Mouse (Mus musculus) small intestine, adult 2 months (tissue): Measurements from ENCODE around the gene Ppard. TPM values are rescaled to one million over a fixed set of nuclear protein-coding genes. Genes with fewer than 3 reads are reported as not detected.

Experiments used
- H3K27ac ChIP-seq: fragments of 200-500 bp; 2 replicates; pipeline ENCODE4 v1.5.1; 2012; ENCODE audit warnings: low read depth, low read length, control low read depth, inconsistent platforms; ENCODE audit not compliant: insufficient read depth
- H3K27me3 ChIP-seq: fragments of 200-500 bp; 2 replicates; pipeline ENCODE4 v1.6.1; 2012; ENCODE audit warnings: mild to moderate bottlenecking, moderate library complexity, low read length, inconsistent platforms; ENCODE audit not compliant: control insufficient read depth, insufficient read depth
- H3K36me3 ChIP-seq: fragments of 200-500 bp; 2 replicates; pipeline ENCODE4 v1.6.1; 2012; ENCODE audit warnings: mild to moderate bottlenecking, low read length, control low read depth, inconsistent platforms; ENCODE audit not compliant: control insufficient read depth, insufficient read depth
- H3K4me1 ChIP-seq: fragments of 200-500 bp; 2 replicates; pipeline ENCODE4 v1.6.1; 2012; ENCODE audit warnings: low read length, inconsistent platforms, mixed read lengths; ENCODE audit not compliant: control insufficient read depth, insufficient read depth, insufficient read length
- H3K4me3 ChIP-seq: fragments of 200-500 bp; 2 replicates; pipeline ENCODE4 v1.5.1; 2012; ENCODE audit warnings: low read depth, mild to moderate bottlenecking, control low read depth, inconsistent platforms, low read length, moderate library complexity
- CTCF ChIP-seq: fragments of 200-500 bp; IDR thresholded peaks from 2 replicates; pipeline ENCODE4 v1.5.1; 2012; ENCODE audit warnings: low read depth, mild to moderate bottlenecking, control low read depth, inconsistent platforms, low read length, moderate library complexity, mixed read lengths; ENCODE audit not compliant: insufficient replicate concordance, insufficient read length; ENCODE audit errors: extremely low read depth
- POLR2A ChIP-seq: fragments of 200-500 bp; IDR thresholded peaks from 2 replicates; pipeline ENCODE4 v1.6.1; 2012; ENCODE audit warnings: low read depth, mild to moderate bottlenecking, control low read depth, inconsistent platforms, low read length, moderate library complexity
- WGBS: fragments of 180-500 bp; shearing (Covaris S2); methylation state at CpG from one replicate; pipeline ENCODE4 v1.1.7; 2018; 5-methylcytosine and 5-hydroxymethylcytosine counted together
- polyA plus RNA-seq: library from polyadenylated mRNA; depleted of rRNA; stranded (reverse); fragments of >200 nt; gene quantifications from 2 replicates; pipeline ENCODE4 v1.2.3, GENCODE M21; 2012

The Ppard gene
- polyA plus RNA-seq, 1 experiment, result 203 TPM

- Histone ChIP-seq H3K4me3 (no peak overlapping the region), H3K27me3 (no peaks in the 10 kb centered on the region), H3K4me1 (peaks cover 64% of the 10 kb centered on the region), H3K36me3 (peaks cover 16% of the 10 kb centered on the region), H3K27ac (no peak overlapping the region)
- WGBS, result 44% methylated on average over 10 of the region's 10 CpGs
- no peak for TF ChIP-seq CTCF
Observed at GRCm38 (mm10) chr17:28277721-28278120, 45.2 kb downstream of the Ppard start.

DNA sequence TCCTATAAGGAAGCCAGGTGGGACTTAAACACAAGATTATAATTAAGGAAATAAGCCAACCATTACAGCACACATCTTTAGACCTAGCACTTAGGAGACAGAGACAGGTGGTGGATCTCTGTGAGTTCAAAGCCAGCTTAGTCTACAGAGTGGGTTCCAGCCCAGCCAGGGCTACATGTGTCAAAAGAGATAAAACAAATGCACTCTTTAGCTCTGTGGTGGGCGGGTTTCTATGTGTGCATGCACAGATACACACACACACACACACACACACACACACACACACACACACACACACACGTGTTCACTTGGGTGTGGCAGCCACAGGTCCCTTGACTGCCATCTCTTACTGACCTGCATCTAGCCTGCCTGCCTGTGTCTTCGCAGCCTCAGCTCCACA lies 45.7 kb downstream of the Ppard start:
- TF ChIP-seq POLR2A (no peak), CTCF (no peak)

DNA sequence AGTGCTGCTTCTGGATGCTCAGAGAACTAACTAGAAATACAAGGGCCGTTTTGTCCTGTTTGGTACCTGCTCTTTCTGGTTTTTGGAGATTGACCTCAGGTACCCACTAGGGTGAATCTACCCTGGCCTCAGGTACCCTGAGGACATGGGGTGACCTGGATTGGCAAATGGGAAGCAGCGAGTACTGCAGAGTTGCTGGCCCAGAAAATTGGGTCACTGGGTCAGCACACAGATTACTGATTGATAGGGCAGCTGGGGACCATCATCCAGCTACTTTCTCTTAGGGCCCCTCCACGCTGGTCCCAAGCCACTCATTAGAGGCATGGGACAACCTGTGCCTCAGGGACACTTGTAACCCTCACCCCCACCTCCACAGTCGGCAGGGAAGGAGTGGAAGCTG lies 46.7 kb downstream of the Ppard start:
- Histone ChIP-seq H3K4me1 (peaks cover 64% of the 10 kb centered on the region), H3K4me3 (peak overlapping the region; percentile 45; the same call in 1 of the 2 replicates), H3K36me3 (peaks cover 15% of the 10 kb centered on the region), H3K27me3 (no peaks in the 10 kb centered on the region), H3K27ac (peak overlapping the region; percentile 89)
- 27% methylated on average over 4 of the region's 4 CpGs for WGBS
- TF ChIP-seq CTCF, result no peak
- no peak for TF ChIP-seq POLR2A

More for the DNA sequence above, 45.7 kb downstream of the Ppard start:
- H3K4me1 ChIP-seq, result peaks cover 67% of the 10 kb centered on the region
- no peak overlapping the region for H3K4me3 ChIP-seq
- H3K27ac ChIP-seq, result no peak overlapping the region
- WGBS, result 66% methylated on average over 3 of the region's 3 CpGs
- H3K36me3 ChIP-seq, result peaks cover 16% of the 10 kb centered on the region
- no peaks in the 10 kb centered on the region for H3K27me3 ChIP-seq

DNA sequence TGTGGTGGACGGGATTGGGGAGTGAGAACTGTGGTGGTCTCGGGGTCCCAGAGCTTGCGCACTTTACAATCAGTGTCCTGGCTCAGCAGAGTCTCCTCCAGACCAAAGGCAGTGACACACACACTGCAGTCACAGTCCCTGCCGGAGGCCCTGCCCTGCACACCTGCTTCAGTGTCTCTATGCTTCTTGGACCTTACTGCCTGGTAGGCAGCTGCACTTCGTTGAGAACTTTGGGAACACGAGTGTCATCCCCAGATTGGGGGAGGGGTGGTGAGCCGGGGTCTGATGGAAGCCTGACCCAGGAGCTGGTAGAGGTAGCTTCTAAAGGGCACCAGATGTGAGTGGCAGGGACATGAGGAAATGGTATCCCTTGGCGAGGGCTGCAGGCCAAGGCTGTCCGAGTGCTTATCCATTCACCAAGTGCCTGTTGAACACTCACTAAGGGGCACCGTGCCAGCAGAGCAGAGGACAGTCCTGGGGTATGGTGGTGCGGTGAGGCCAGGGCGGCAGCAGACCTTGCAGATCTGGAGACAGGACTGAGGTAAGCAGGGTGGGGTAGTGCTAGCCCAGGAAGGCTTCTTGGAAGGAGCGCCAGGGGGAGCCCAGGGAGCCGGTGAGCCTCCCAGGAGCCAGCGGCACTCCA lies 47.4 kb downstream of the Ppard start:
- 28% methylated on average over 15 of the region's 15 CpGs for WGBS
- no peaks in the 10 kb centered on the region for H3K27me3 ChIP-seq
- peaks cover 67% of the 10 kb centered on the region for H3K4me1 ChIP-seq
- H3K36me3 ChIP-seq, result peaks cover 14% of the 10 kb centered on the region
- H3K4me3 ChIP-seq, result peak overlapping the region; percentile 45
- H3K27ac ChIP-seq, result peak overlapping the region; percentile 89
- TF ChIP-seq POLR2A, result no peak; the same call in none of the 2 replicates
- 0 out of 2 replicates have a peak, but pooled peaks have one; percentile 18 for TF ChIP-seq CTCF

DNA sequence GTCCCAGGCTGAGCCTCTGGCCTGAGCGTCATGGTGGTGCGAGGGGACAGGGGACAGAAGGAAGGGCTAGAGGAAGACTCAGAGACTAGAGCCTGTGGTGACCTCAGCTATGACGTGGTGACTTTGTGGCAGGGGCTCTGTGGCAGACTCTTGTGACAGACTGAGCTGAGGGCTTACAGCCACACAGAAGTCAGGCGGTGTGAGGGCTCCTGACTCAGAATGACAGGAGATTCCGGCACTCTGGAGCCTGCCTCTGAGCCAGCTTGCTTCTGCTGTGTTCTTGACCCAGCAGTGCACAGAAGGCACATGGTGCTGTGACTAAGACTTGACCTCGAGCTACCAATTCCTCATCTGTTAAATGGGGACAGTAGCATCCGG lies 47.9 kb downstream of the Ppard start:
- Histone ChIP-seq H3K27ac (peak overlapping the region; percentile 89), H3K36me3 (peaks cover 14% of the 10 kb centered on the region), H3K4me1 (peaks cover 69% of the 10 kb centered on the region), H3K27me3 (no peaks in the 10 kb centered on the region), H3K4me3 (peak overlapping the region; percentile 45)
- no peak for TF ChIP-seq POLR2A
- 36% methylated on average over 7 of the region's 7 CpGs for WGBS

DNA sequence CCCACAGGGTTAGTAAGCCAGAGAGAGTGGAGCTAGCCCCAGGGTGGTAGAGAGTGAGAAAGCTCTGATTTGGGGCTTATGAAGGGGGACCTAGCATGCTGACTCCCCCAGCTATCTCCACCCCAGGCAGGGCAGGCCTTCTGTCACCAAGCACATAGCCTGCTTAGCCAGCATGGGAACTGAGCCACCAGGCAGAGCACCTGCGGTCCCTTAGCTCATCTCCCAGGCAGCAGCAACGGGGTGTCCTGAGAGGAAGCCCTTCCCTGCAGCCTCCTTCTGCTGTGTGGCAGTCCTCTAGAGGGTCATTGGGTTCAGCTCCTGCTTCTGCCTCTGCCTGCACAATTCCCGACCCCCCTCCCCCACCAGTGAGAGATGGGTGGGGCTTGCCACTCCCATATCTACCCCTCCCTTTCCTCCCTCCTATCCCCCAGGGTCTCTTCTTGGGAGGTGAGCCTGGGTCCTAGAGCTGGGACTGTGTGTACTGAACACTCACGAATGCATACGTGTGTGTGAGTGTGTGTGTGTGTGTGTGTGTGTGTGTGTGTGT lies 48.4 kb downstream of the Ppard start:
- peaks cover 72% of the 10 kb centered on the region for H3K4me1 ChIP-seq
- TF ChIP-seq POLR2A (no peak), CTCF (no peak)
- no peaks in the 10 kb centered on the region for H3K27me3 ChIP-seq
- peak overlapping the region; percentile 37 for H3K4me3 ChIP-seq
- WGBS, result 18% methylated on average over 5 of the region's 5 CpGs
- peaks cover 15% of the 10 kb centered on the region for H3K36me3 ChIP-seq
- H3K27ac ChIP-seq, result peak overlapping the region; percentile 89

DNA sequence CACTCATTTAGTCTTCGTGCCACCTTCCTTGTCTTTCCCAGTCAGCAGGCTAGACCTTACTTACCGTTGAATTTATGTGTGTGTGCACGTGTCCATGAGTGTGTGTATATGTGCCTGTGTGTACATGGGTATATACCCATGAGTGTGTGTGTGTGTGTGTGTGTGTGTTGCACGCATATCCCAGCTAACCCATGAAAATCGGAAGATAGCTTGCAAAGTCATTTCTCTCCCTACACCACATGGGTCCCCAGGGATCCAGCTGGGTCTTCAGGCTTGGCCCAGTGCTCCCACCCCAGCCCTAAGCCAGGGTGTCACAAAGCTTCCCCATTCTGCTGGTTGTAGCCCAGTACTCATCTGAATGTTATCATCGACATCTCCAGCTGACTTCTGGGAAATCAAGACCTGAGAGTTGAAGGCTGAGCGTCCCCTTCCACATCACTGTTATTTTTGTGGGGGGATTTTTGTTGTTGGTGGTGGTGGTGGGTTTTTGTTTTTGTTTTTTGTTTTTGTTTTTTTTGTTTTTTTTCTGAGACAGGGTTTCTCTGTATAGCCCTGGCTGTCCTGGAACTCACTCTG lies 49.5 kb downstream of the Ppard start:
- TF ChIP-seq POLR2A (no peak), CTCF (no peak)
- WGBS, result 75% methylated on average over 7 of the region's 7 CpGs
- H3K27me3 ChIP-seq, result no peaks in the 10 kb centered on the region
- peaks cover 80% of the 10 kb centered on the region for H3K4me1 ChIP-seq
- no peak overlapping the region for H3K4me3 ChIP-seq
- H3K36me3 ChIP-seq, result peaks cover 17% of the 10 kb centered on the region
- peak overlapping the region; percentile 89 for H3K27ac ChIP-seq
